Mouse (Mus musculus): Measurements from ENCODE around the gene Gm8693.
"Not testable (repeated sequence)": the region's sequence is repeated elsewhere in the genome, so short reads cannot be mapped to it uniquely, and the experiment has no call there.

GRCm38 (mm10) chr7:22692217-22692616, at the start of gene Gm8693:
- TF ChIP-seq CTCF (IDR thresholded peaks at IDR 0.05); POLR2A (IDR thresholded peaks at IDR 0.05; ENCODE audit: insufficient read depth, low read depth, low read length): not testable (repeated sequence)
